Mouse (Mus musculus) spleen, adult 12 weeks (tissue): ENCODE data around the gene Clstn2.

ENCODE experiments used
- DNase-seq: peaks from one replicate; pipeline ENCODE4 v3.0.0; 2022; ENCODE audit warnings: low spot score

Clstn2 gene

GRCm38 (mm10) chr9:97773911-97774310, 259.1 kb downstream of the Clstn2 start:
- DNase-seq, result no peak

GRCm38 (mm10) chr9:97772431-97772830, 260.6 kb downstream of the Clstn2 start:
- no peak for DNase-seq

GRCm38 (mm10) chr9:97769331-97769730, 263.6 kb downstream of the Clstn2 start:
- DNase-seq, result no peak

- no peak for DNase-seq
Observed at GRCm38 (mm10) chr9:97765251-97765767, 267.7 kb downstream of the Clstn2 start.

- no peak for DNase-seq
Observed at GRCm38 (mm10) chr9:97763048-97763447, 269.9 kb downstream of the Clstn2 start.

- DNase-seq, result no peak
Observed at GRCm38 (mm10) chr9:97755599-97756270, 277.2 kb downstream of the Clstn2 start.

GRCm38 (mm10) chr9:97753715-97754114, 279.3 kb downstream of the Clstn2 start:
- no peak for DNase-seq

- no peak for DNase-seq
Observed at GRCm38 (mm10) chr9:97746574-97746973, 286.4 kb downstream of the Clstn2 start.

GRCm38 (mm10) chr9:97727715-97728486, 305.1 kb downstream of the Clstn2 start:
- no peak for DNase-seq

GRCm38 (mm10) chr9:97717728-97718127, 315.3 kb downstream of the Clstn2 start:
- DNase-seq, result no peak

- no peak for DNase-seq
Observed at GRCm38 (mm10) chr9:97717005-97717404, 316.0 kb downstream of the Clstn2 start.

- DNase-seq, result no peak
Observed at GRCm38 (mm10) chr9:97712888-97713287, 320.1 kb downstream of the Clstn2 start.

- no peak for DNase-seq
Observed at GRCm38 (mm10) chr9:97703901-97704503, 329.0 kb downstream of the Clstn2 start.

- no peak for DNase-seq
Observed at GRCm38 (mm10) chr9:97702989-97703388, 330.0 kb downstream of the Clstn2 start.

GRCm38 (mm10) chr9:97699983-97700382, 333.0 kb downstream of the Clstn2 start:
- DNase-seq, result no peak

GRCm38 (mm10) chr9:97699020-97699419, 334.0 kb downstream of the Clstn2 start:
- no peak for DNase-seq

- DNase-seq, result no peak
Observed at GRCm38 (mm10) chr9:97698071-97698470, 334.9 kb downstream of the Clstn2 start.

- DNase-seq, result no peak
Observed at GRCm38 (mm10) chr9:97696655-97697235, 336.2 kb downstream of the Clstn2 start.

- DNase-seq, result no peak
Observed at GRCm38 (mm10) chr9:97695278-97695677, 337.7 kb downstream of the Clstn2 start.

- DNase-seq, result no peak
Observed at GRCm38 (mm10) chr9:97686826-97687425, 346.1 kb downstream of the Clstn2 start.

GRCm38 (mm10) chr9:97685664-97686063, 347.3 kb downstream of the Clstn2 start:
- no peak for DNase-seq

GRCm38 (mm10) chr9:97679878-97680277, 353.1 kb downstream of the Clstn2 start:
- DNase-seq, result no peak
